Mouse (Mus musculus): Measurements from ENCODE around the gene Znrd1.

DNA sequence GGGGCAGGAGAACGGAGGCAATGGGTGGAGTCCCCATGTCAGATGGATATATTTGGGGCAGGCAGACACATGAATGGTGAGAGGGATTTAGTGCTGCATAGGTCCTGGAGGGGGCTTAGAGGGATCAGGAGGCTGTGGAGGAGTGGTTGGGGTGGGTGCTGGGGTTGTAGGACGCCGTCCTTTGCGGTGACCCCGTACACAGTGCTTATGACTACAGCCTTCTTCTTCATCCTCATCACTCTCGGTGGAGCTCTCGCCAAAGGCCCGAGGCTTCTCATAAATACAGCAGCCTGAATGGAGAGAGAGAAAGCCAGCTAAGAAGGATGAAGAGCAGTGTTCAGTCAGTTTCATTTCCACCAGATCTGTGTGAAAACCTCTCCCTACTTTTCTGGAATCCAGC lies 9.1 kb downstream of the Znrd1 start:
- TF ChIP-seq MAX (IDR thresholded peaks at IDR 0.05; ENCODE audit: low read depth): no peak
- no peak for TF ChIP-seq CEBPB (IDR thresholded peaks at IDR 0.05; ENCODE audit: insufficient read depth, poor library complexity, severe bottlenecking)
- TF ChIP-seq E2F4 (IDR thresholded peaks at IDR 0.05; ENCODE audit: insufficient read depth): no peak
- TF ChIP-seq POLR2A (IDR thresholded peaks at IDR 0.05; ENCODE audit: insufficient read length, low read depth): no peak
- TF ChIP-seq TCF12 (IDR thresholded peaks at IDR 0.05; ENCODE audit: insufficient read depth, poor library complexity, severe bottlenecking): no peak
- TF ChIP-seq MYOG (IDR thresholded peaks at IDR 0.05; ENCODE audit: control insufficient read depth in 1 of 3, insufficient read depth in 1 of 3, insufficient read length in 2 of 3, low read depth in 2 of 3): no peak
- no peak for TF ChIP-seq POLR2AphosphoS2 (IDR thresholded peaks at IDR 0.05; ENCODE audit: insufficient read length, low read depth)
